Mouse (Mus musculus) limb, embryonic 11.5 days (tissue): ENCODE data around the gene Btaf1. TPM values are rescaled to one million over a fixed set of nuclear protein-coding genes. Genes with fewer than 3 reads are reported as not detected.
A peak's percentile ranks its signal among the peaks of the same experiment; 100 is the strongest.

ENCODE experiments used
- ATAC-seq: fragments of 200-750 bp; cut with Nextera tagmentation; 2 replicates; pipeline ENCODE4 v1.8.0; 2017; ENCODE audit warnings: low read depth; ENCODE audit not compliant: insufficient number of reproducible peaks, low FRiP score, low TSS enrichment
- DNase-seq: peaks from one replicate; pipeline ENCODE4 v3.0.0-alpha.2; 2015; ENCODE audit warnings: low spot score
- H3K27ac ChIP-seq: fragments of 300-500 bp; sonication (generic); replicated peaks from 2 replicates; pipeline ENCODE4 v1.5.1; 2014; ENCODE audit warnings: low read depth, mild to moderate bottlenecking, low read length
- H3K27me3 ChIP-seq: fragments of 300-500 bp; sonication (generic); 2 replicates; pipeline ENCODE4 v1.6.1; 2014; ENCODE audit warnings: mild to moderate bottlenecking, low read length, mixed read lengths; ENCODE audit not compliant: control insufficient read depth, insufficient read depth
- H3K36me3 ChIP-seq: fragments of 300-500 bp; sonication (generic); 2 replicates; pipeline ENCODE4 v1.6.1; 2014; ENCODE audit warnings: mild to moderate bottlenecking, low read length, moderate library complexity, mixed read lengths; ENCODE audit not compliant: control insufficient read depth, insufficient read depth
- H3K4me1 ChIP-seq: fragments of 300-500 bp; sonication (generic); 2 replicates; pipeline ENCODE4 v1.6.1; 2014; ENCODE audit warnings: low read length, mixed read lengths; ENCODE audit not compliant: control insufficient read depth, insufficient read depth
- H3K4me2 ChIP-seq: fragments of 300-500 bp; sonication (generic); 2 replicates; pipeline ENCODE4 v1.6.1; 2014; ENCODE audit warnings: low read depth, mild to moderate bottlenecking, moderate library complexity; ENCODE audit not compliant: severe bottlenecking
- H3K4me3 ChIP-seq: fragments of 300-500 bp; sonication (generic); 2 replicates; pipeline ENCODE4 v1.5.1; 2014; ENCODE audit warnings: low read depth, low read length
- H3K9ac ChIP-seq: fragments of 300-500 bp; sonication (generic); 2 replicates; pipeline ENCODE4 v1.6.1; 2014; ENCODE audit warnings: mild to moderate bottlenecking, low read length
- H3K9me3 ChIP-seq: fragments of 300-500 bp; sonication (generic); 2 replicates; pipeline ENCODE4 v1.6.1; 2016; ENCODE audit warnings: low read length; ENCODE audit not compliant: control insufficient read depth
- WGBS: fragments of 180-500 bp; shearing (Covaris S2); extraction: QIAGEN DNeasy Blood & Tissue Kit; methylation state at CpG from one replicate; pipeline ENCODE4 v1.1.7; 2014; 5-methylcytosine and 5-hydroxymethylcytosine counted together
- polyA plus RNA-seq: library from polyadenylated mRNA; unstranded; fragments of >200 nt; fragmentation: Nextera tagmentation; extraction: Ambion mirVana; gene quantifications from 2 replicates; pipeline ENCODE4 v1.2.1, GENCODE M21; 2014

Btaf1 gene
- polyA plus RNA-seq, 1 experiment from 2014 or later, result 15.3 TPM

DNA sequence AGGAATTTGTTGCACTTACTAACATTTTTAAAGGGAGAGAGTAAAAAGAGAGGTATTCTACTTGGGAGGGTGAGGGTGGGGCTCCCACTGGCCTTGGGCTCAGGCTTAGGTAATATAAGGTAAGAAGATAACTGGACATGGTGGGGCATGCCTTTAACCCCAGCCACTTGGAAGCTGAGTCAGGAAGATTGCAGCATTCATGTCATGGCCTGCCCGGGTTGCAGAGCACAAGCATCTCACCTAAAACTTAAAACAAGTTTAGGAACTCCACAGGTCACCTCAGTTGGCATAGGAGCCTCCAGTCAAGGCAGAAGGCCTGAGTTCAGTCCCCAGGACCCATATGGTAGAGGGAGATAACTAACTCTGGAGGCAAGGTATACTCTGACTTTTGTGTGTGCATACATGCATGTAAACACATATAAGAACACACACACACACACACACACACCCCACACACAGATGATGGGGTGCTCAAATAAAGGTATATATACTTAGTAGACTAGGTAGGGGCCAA, 8.9 kb upstream of the Btaf1 start:
- Histone ChIP-seq H3K27me3 (no peaks in the 10 kb centered on the region), H3K9ac (no peak overlapping the region), H3K4me2 (no peak overlapping the region), H3K27ac (no peak overlapping the region), H3K4me3 (no peak overlapping the region), H3K9me3 (no peaks in the 10 kb centered on the region), H3K4me1 (no peaks in the 10 kb centered on the region), H3K36me3 (no peaks in the 10 kb centered on the region)
- 88% methylated on average over 1 of the region's 1 CpGs for WGBS
- no peak for DNase-seq
- no peak for ATAC-seq

DNA sequence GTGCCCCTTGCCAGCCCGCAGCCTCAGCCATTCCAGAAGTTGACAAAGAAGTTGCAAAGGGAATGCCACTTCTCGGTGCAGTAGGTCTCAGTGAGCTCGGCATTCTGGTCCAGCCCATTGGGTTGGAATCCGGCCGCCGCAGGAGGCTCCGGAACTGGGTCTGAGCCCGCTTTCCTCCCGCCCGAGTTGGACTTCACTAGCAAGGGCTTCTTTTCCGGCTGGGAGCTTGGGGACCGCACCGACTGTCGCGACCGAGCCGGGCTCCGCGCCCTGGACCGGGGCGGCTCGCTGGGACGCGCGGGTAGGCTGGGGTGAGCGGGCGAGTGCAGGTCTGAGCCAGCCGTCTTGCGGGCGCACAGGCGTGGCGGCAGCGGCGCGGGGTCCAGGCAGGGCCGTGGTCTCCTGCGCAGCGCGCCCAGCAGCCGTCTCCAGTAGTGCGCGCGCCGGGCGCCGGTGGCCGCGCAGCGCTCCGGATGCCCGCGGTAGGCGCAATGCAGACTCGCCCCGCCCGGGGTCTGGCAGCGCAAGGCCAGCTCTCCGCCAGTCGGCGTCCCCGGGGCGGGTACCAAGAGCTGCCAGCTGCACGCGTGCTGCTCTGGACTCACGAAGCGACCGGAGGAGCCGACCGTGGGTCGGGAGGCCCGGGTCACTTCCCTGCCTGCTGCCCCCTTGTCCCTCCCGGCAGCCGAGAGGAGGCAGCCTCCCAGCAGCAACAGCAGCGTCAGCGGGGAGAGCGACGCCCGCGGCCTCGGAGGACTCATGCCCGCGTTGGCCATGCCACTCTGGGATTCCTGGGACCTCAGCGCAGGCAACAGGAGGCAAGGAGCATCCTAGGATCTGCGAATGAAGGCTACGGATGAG, 7.2 kb upstream of the Btaf1 start:
- WGBS, result under 1% methylated on average over 82 of the region's 85 CpGs
- peak overlapping the region; percentile 73 for H3K4me2 ChIP-seq
- H3K27ac ChIP-seq, result peak overlapping the region; percentile 80
- H3K27me3 ChIP-seq, result no peaks in the 10 kb centered on the region
- H3K4me3 ChIP-seq, result peak overlapping the region; percentile 87
- no peaks in the 10 kb centered on the region for H3K4me1 ChIP-seq
- ATAC-seq (peak; percentile 87), DNase-seq (peak; percentile 87)
- peak overlapping the region; percentile 90 for H3K9ac ChIP-seq
- no peaks in the 10 kb centered on the region for H3K9me3 ChIP-seq
- no peaks in the 10 kb centered on the region for H3K36me3 ChIP-seq

DNA sequence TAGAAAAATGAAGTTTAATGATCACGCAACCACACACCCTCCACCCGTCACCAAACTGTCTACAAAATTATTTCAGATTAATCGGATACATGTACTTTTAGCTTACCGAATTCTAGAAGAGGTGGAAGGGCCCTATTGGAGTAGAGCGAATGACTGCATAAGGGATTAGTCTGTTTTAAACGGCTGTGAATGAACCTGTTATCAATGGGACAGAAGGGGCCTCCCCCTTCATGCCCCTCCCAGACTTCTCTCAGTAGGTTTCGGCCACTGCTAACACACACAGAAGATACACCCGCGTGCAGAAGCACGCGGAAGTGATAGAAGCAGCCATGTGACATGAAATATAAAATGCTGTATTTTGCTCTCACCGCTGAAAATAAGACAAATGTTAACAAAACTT, 6.4 kb upstream of the Btaf1 start, which contains the start of gene Fgfbp3:
Gene Fgfbp3, minus strand, starts transcription at position 150 of the 400 bp plus-strand sequence.
- no peak for DNase-seq
- 0 out of 2 replicates have a peak, but pooled peaks have one; percentile 4 for ATAC-seq
- peak within 1 kb of the TSS; percentile 73 for H3K4me2 ChIP-seq

DNA sequence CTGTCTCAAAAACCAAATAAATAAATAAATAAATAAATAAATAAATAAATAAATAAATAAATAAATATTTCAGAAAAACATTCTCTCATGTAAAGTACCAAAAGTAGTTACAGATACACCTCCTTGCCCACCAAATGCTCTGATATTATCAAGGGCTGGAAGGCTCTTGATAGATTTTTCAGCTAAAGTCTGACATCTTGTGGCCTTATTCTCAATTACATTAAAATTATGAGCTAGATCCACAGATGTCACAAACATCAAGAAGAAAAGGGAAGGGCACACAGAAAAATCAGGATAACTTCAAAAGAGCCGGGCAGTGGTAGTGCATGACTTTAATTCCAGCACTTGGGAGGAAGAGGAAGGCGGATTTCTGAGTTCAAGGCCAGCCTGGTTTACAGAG, 3.9 kb upstream of the Btaf1 start:
- Histone ChIP-seq H3K4me2 (no peak overlapping the region), H3K36me3 (no peaks in the 10 kb centered on the region), H3K27ac (no peak overlapping the region), H3K9me3 (no peaks in the 10 kb centered on the region), H3K4me1 (no peaks in the 10 kb centered on the region), H3K27me3 (no peaks in the 10 kb centered on the region), H3K9ac (no peak overlapping the region), H3K4me3 (no peak overlapping the region)
- ATAC-seq, result no peak
- 47% methylated on average over 2 of the region's 2 CpGs for WGBS
- DNase-seq, result no peak

More for the DNA sequence above, 6.4 kb upstream of the Btaf1 start, which contains the start of gene Fgfbp3:
- Histone ChIP-seq H3K9ac (peak within 1 kb of the TSS; percentile 90), H3K27ac (peak within 1 kb of the TSS; percentile 80), H3K36me3 (no peaks in the 10 kb centered on the region), H3K9me3 (no peaks in the 10 kb centered on the region), H3K4me3 (peak within 1 kb of the TSS; percentile 87), H3K27me3 (no peaks in the 10 kb centered on the region), H3K4me1 (no peaks in the 10 kb centered on the region)
- 12% methylated on average over 12 of the region's 12 CpGs for WGBS

DNA sequence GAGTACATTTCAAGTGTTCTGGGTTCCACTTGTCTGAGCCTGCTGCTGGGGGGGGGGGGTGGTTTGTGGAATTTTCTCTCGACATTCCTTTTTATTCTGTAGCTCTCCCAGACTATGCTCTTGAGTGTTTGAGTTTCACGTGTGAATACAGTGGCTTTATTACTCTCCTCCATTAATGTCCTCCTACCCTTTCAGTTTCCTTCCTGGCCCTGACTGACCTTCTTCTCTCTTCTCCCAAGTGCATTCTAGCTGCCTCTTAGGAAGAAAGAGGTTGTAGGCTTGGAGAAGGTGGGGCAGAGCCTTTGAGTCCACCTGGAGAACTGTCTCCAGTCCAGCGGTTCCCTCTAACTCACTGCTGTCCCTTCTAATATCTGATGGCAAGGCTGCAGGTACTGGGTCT, 2.9 kb upstream of the Btaf1 start:
- 0 out of 2 replicates have a peak, but pooled peaks cover 5% of the 10 kb centered on the region for H3K4me1 ChIP-seq
- no peaks in the 10 kb centered on the region for H3K36me3 ChIP-seq
- WGBS, result 64% methylated on average over 3 of the region's 3 CpGs
- ATAC-seq, result no peak
- H3K4me2 ChIP-seq, result no peak overlapping the region
- H3K9me3 ChIP-seq, result no peaks in the 10 kb centered on the region
- H3K27me3 ChIP-seq, result no peaks in the 10 kb centered on the region
- no peak overlapping the region for H3K4me3 ChIP-seq
- DNase-seq, result no peak
- no peak overlapping the region for H3K9ac ChIP-seq
- no peak overlapping the region for H3K27ac ChIP-seq

DNA sequence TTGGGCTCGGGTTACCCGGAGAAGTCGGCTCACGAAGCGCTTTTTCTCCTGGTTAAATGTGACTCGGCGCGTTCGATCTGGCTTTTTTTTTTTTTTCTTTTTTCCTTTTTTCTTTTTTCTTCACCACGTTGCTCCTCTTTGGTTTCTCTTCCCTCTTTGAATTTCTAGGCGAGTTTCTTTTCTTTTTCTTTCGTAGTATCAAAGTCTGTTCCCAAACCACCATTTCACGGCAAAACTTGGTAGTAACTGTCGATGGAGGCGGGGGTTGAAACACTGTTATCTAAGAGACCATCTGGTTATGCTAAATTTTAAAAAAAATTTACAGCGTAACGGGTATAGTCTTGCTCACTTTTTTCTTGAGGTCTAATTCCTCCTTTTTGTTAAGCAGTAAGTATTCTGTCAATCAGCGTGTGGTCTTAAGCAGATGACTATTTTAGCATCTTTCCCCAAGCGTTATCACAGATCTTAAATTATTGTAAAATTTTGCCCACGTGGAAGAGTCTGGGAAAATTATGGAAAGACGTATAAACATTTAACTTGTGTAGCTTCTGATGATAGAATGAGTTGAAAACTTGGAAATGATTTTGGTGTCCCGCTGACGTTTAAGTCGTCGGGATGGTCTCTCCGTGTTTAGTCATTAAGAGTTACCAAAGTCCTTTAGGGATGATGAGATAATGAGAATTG, 816 bp downstream of the Btaf1 start:
- 0 out of 2 replicates have a peak, but pooled peaks cover 5% of the 10 kb centered on the region for H3K4me1 ChIP-seq
- no peaks in the 10 kb centered on the region for H3K36me3 ChIP-seq
- H3K4me2 ChIP-seq, result peak overlapping the region; percentile 74
- H3K27me3 ChIP-seq, result no peaks in the 10 kb centered on the region
- 2% methylated on average over 26 of the region's 26 CpGs for WGBS
- no peaks in the 10 kb centered on the region for H3K9me3 ChIP-seq
- ATAC-seq (no peak), DNase-seq (no peak)
- H3K27ac ChIP-seq, result no peak overlapping the region
- peak overlapping the region; percentile 83 for H3K4me3 ChIP-seq
- H3K9ac ChIP-seq, result peak overlapping the region; percentile 91

DNA sequence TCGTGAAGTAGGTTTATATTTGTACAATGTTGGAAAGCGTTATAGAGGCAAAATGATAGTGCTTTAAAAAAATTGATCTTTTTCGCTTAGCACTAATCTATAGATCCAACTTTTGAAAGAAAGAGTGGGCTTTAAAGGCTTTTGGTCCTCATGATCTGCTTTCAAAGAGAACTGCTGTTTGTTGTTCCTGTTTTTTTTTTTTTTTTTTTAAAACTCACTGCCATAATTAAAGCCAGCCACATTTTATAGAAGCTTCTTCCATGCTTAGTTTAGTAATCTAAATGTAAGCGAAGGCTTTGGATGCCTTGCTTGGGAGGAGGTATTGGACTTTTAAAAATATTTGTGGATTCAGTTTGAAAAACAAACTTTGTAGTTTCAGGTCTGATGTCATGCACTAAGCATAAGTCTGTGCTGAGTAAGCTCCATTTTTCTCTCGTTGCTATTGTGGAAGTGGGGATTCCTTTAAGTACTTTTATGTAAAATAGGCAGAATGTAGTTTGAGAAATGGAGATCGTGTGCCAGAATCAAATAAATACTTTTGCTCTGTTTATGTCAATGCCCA, 2.0 kb downstream of the Btaf1 start:
- H3K36me3 ChIP-seq, result no peaks in the 10 kb centered on the region
- WGBS, result 83% methylated on average over 6 of the region's 6 CpGs
- no peak overlapping the region for H3K4me2 ChIP-seq
- H3K27me3 ChIP-seq, result no peaks in the 10 kb centered on the region
- H3K9ac ChIP-seq, result no peak overlapping the region
- DNase-seq (no peak), ATAC-seq (no peak)
- H3K4me3 ChIP-seq, result no peak overlapping the region
- 0 out of 2 replicates have a peak, but pooled peaks cover 5% of the 10 kb centered on the region for H3K4me1 ChIP-seq
- no peak overlapping the region for H3K27ac ChIP-seq
- no peaks in the 10 kb centered on the region for H3K9me3 ChIP-seq

DNA sequence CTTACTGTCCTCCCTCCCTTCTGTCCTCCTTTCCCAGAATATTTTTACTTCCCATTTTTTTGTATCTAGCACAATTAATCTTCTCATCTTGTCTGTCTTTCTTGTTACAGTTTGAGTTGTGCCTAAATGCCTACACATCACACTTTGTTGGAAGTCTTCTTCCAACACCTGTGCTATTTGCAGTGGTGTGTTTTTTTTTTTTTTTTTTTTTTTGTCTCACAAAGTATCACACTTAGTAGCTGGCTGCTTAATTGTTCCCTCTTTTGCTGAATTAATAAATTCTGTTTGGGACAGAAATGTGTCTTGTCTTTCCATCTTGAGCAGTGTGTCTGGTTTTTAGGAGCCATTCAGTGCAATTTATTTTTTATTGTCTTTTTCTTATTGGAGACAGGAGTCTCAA, 3.9 kb downstream of the Btaf1 start:
- no peak overlapping the region for H3K9ac ChIP-seq
- no peaks in the 10 kb centered on the region for H3K9me3 ChIP-seq
- H3K4me2 ChIP-seq, result no peak overlapping the region
- H3K27ac ChIP-seq, result no peak overlapping the region
- H3K36me3 ChIP-seq, result no peaks in the 10 kb centered on the region; the same call in 1 of the 2 replicates
- H3K4me1 ChIP-seq, result 0 out of 2 replicates have a peak, but pooled peaks cover 5% of the 10 kb centered on the region
- ATAC-seq (no peak), DNase-seq (no peak)
- no peak overlapping the region for H3K4me3 ChIP-seq
- H3K27me3 ChIP-seq, result no peaks in the 10 kb centered on the region
